Mouse (Mus musculus) ES-Bruce4 (cell line): ENCODE measurements around the gene Adamts18.

Experiments used
- CTCF ChIP-seq: IDR thresholded peaks from one replicate; pipeline ENCODE4 v1.8.1; 2011; ENCODE audit warnings: low read depth, low read length
- POLR2A ChIP-seq: IDR thresholded peaks from one replicate; pipeline ENCODE4 v1.8.1; 2011; ENCODE audit warnings: low read length; ENCODE audit not compliant: insufficient read depth

DNA sequence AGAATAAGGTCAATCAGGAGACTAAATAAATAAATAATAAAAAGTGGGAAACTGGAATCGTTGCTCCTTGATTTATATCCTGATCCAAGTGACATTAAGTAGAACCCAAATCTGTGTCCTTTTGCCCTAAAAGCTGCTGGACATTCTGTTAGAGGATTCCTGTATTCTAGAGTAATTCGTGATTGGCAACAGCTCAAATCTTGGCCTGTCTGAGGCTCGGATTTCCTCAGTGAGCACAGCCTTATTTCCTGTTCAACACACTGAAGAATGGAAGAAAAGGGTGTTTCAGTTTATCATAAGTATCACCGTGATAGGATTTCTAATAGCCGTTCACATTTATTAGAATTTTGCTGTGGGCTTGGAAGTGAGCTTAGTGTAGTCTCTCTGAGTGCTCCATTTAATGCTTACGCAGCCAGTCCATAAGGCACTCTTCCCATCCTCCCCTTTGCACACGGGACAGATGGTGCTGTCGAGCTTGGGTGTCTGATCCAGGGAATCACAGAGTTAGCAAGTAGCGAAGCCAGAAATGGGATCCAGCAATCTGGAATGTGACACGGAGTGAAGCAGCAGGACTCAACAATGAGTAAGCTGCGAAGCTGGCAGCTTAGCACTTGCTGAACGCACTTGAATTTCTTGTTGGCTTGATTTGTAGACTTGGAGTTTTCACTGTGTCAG, 25.0 kb upstream of the Adamts18 start:
- TF ChIP-seq POLR2A (no peak), CTCF (no peak)
